Mouse (Mus musculus) forebrain, embryonic 15.5 days (tissue): ENCODE results near the gene March9. TPM values are rescaled to one million over a fixed set of nuclear protein-coding genes. Genes with fewer than 3 reads are reported as not detected.

ENCODE experiments used
- ATAC-seq: fragments of 200-750 bp; cut with Nextera tagmentation; replicated peaks from 2 replicates; pipeline ENCODE4 v1.8.0; 2017; ENCODE audit warnings: mild to moderate bottlenecking, moderate TSS enrichment, moderate library complexity
- H3K27ac ChIP-seq: fragments of 300-500 bp; sonication (generic); replicated peaks from 2 replicates; pipeline ENCODE4 v1.5.1; 2015; ENCODE audit warnings: mild to moderate bottlenecking, inconsistent platforms
- H3K27me3 ChIP-seq: fragments of 300-500 bp; sonication (generic); 2 replicates; pipeline ENCODE4 v1.6.1; 2015; ENCODE audit warnings: inconsistent platforms
- H3K36me3 ChIP-seq: fragments of 300-500 bp; sonication (generic); 2 replicates; pipeline ENCODE4 v1.6.1; 2015; ENCODE audit warnings: mild to moderate bottlenecking, inconsistent platforms
- H3K4me1 ChIP-seq: fragments of 300-500 bp; sonication (generic); 2 replicates; pipeline ENCODE4 v1.6.1; 2015; ENCODE audit warnings: inconsistent platforms
- H3K4me2 ChIP-seq: fragments of 300-500 bp; sonication (generic); replicated peaks from 2 replicates; pipeline ENCODE4 v1.6.1; 2015; ENCODE audit warnings: mild to moderate bottlenecking, inconsistent platforms
- H3K4me3 ChIP-seq: fragments of 300-500 bp; sonication (generic); 2 replicates; pipeline ENCODE4 v1.5.1; 2015; ENCODE audit warnings: mild to moderate bottlenecking, inconsistent platforms
- H3K9ac ChIP-seq: fragments of 300-500 bp; sonication (generic); replicated peaks from 2 replicates; pipeline ENCODE4 v1.6.1; 2015; ENCODE audit warnings: mild to moderate bottlenecking, inconsistent platforms
- H3K9me3 ChIP-seq: fragments of 300-500 bp; sonication (generic); 2 replicates; pipeline ENCODE4 v1.6.1; 2016; ENCODE audit warnings: inconsistent platforms
- WGBS: fragments of 180-500 bp; shearing (Covaris S2); methylation state at CpG from one replicate; pipeline ENCODE4 v1.1.7; 2015; ENCODE audit warnings: mixed read lengths; 5-methylcytosine and 5-hydroxymethylcytosine counted together
- polyA plus RNA-seq: library from polyadenylated mRNA; unstranded; fragments of >200 nt; fragmentation: Nextera tagmentation; extraction: Ambion mirVana; gene quantifications from 2 replicates; pipeline ENCODE4 v1.2.1, GENCODE M21; 2015

March9 gene
- polyA plus RNA-seq, 1 experiment from 2014 or later, result 7.0 TPM

DNA sequence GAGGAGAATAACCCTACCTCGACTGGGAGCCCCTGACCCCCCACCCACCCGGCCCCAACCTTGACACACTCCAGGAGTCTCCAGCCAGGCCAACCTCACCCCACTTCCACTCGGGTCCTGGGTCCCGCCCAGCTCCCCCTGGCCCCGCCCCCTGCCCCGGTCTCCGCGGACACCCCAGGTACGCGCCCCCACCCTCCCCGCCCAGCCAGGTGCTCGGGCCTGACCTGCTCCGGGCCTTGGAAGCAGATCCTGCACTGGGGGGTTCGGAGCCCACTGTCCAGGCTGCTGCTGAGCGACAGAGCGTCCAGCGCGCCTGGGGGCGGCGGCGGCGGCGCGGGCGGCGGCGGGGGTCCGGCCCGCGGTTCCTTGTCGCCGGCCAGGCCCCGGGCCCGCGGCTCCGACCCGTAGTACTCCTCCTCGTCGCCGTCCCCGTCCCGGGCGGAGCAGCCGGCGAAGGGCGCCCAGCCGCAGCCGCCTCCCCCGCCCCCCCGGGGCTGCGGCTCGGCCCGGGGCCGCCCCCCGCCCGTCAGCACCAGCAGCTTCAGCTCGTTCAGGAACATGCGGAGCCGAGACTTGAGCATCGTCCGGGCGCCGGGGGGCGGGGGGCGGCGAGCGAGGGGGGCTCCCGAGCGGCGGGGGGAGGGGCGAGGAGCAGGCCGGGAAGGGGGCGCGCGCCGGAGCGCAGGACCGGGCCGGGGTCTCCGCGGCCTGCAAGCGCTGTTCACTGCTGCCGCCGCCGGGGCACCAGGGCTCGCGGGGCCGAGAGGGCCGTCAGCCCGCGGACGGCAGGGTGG is 613 bp downstream of the March9 start:
- no peaks in the 10 kb centered on the region for H3K27me3 ChIP-seq
- H3K9ac ChIP-seq, result peak overlapping the region; percentile 76
- H3K36me3 ChIP-seq, result peaks cover 31% of the 10 kb centered on the region
- H3K4me3 ChIP-seq, result peak overlapping the region; percentile 72
- ATAC-seq, result no peak
- H3K9me3 ChIP-seq, result no peaks in the 10 kb centered on the region
- peaks cover 46% of the 10 kb centered on the region for H3K4me1 ChIP-seq
- WGBS, result under 1% methylated on average over 74 of the region's 92 CpGs
- peak overlapping the region; percentile 96 for H3K27ac ChIP-seq
- peak overlapping the region; percentile 74 for H3K4me2 ChIP-seq

GRCm38 (mm10) chr10:127058708-127059107 is 1.3 kb downstream of the March9 start:
- Histone ChIP-seq H3K27me3 (no peaks in the 10 kb centered on the region), H3K4me3 (peak overlapping the region; percentile 72), H3K9me3 (no peaks in the 10 kb centered on the region), H3K9ac (peak overlapping the region; percentile 76), H3K4me1 (peaks cover 45% of the 10 kb centered on the region), H3K36me3 (peaks cover 38% of the 10 kb centered on the region), H3K4me2 (peak overlapping the region; percentile 74), H3K27ac (peak overlapping the region; percentile 47)
- 4% methylated on average over 8 of the region's 8 CpGs for WGBS
- no peak for ATAC-seq

- Histone ChIP-seq H3K36me3 (peaks cover 39% of the 10 kb centered on the region), H3K27ac (peak overlapping the region; percentile 47; the same call in 1 of the 2 replicates), H3K9ac (peak overlapping the region; percentile 76), H3K27me3 (no peaks in the 10 kb centered on the region), H3K4me1 (peaks cover 45% of the 10 kb centered on the region), H3K4me3 (peak overlapping the region; percentile 72), H3K4me2 (peak overlapping the region; percentile 74), H3K9me3 (no peaks in the 10 kb centered on the region)
- ATAC-seq, result peak; percentile 17; the same call in 1 of the 2 replicates
- under 1% methylated on average over 9 of the region's 9 CpGs for WGBS
Measured at GRCm38 (mm10) chr10:127058161-127058560, 1.8 kb downstream of the March9 start.

DNA sequence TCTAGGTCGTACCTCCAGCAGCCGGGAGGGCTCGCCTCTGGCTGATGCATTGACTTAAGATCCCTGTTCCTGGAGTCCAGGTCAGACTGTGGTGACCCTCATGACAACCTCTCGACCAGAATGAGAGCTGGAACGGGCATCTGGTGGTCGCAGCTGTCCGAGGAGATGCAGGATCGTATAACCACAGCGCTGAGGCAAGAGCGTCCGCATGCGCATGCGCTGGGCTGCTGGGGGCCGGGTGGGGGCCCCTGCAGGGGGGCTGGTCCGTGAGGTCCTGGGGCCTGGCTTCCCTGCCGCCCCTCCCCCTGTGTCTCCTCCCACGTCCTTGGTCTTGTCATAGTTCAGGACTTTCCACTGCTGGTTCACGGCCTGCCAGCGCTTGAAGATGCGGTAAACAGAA is 3.5 kb downstream of the March9 start:
- Histone ChIP-seq H3K4me3 (no peak overlapping the region), H3K27ac (no peak overlapping the region), H3K9me3 (no peaks in the 10 kb centered on the region), H3K9ac (no peak overlapping the region), H3K4me1 (peaks cover 33% of the 10 kb centered on the region), H3K36me3 (peaks cover 44% of the 10 kb centered on the region), H3K4me2 (no peak overlapping the region), H3K27me3 (peaks cover 3% of the 10 kb centered on the region)
- 90% methylated on average over 20 of the region's 20 CpGs for WGBS
- ATAC-seq, result no peak

- H3K36me3 ChIP-seq, result peaks cover 44% of the 10 kb centered on the region
- H3K9ac ChIP-seq, result no peak overlapping the region
- 91% methylated on average over 8 of the region's 8 CpGs for WGBS
- peaks cover 22% of the 10 kb centered on the region for H3K4me1 ChIP-seq
- no peak overlapping the region for H3K27ac ChIP-seq
- H3K27me3 ChIP-seq, result peaks cover 14% of the 10 kb centered on the region
- no peak overlapping the region for H3K4me2 ChIP-seq
- ATAC-seq, result no peak
- no peaks in the 10 kb centered on the region for H3K9me3 ChIP-seq
- no peak overlapping the region for H3K4me3 ChIP-seq
Measured at GRCm38 (mm10) chr10:127055406-127055805, 4.6 kb downstream of the March9 start.

- H3K4me1 ChIP-seq, result peaks cover 21% of the 10 kb centered on the region
- H3K36me3 ChIP-seq, result peaks cover 44% of the 10 kb centered on the region
- H3K27me3 ChIP-seq, result peaks cover 21% of the 10 kb centered on the region
- H3K4me3 ChIP-seq, result no peak overlapping the region
- ATAC-seq, result no peak
- no peaks in the 10 kb centered on the region for H3K9me3 ChIP-seq
- no peak overlapping the region for H3K9ac ChIP-seq
- no peak overlapping the region for H3K4me2 ChIP-seq
- no peak overlapping the region for H3K27ac ChIP-seq
- WGBS, result 81% methylated on average over 4 of the region's 4 CpGs
Measured at GRCm38 (mm10) chr10:127054646-127055045, 5.3 kb downstream of the March9 start.

DNA sequence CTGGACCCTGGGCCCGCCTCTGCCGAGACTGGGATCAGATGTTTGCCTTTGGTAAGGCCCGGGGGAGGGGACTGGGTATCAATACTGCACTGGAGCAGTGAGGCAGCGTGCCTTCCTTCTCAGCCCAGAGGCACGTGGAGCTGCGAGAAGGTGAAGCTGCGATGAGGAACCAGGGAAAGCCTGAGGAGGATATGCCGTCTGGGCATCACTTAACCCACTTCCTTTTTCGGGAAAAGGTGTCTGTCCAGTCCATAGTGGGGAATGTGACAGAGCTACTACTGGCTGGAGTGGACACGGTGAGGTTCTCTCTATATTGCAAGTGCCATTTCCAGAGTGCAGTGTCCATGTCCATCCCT is 9.9 kb downstream of the March9 start:
- Histone ChIP-seq H3K4me3 (no peak overlapping the region), H3K27ac (no peak overlapping the region), H3K36me3 (peaks cover 20% of the 10 kb centered on the region), H3K9ac (no peak overlapping the region), H3K9me3 (no peaks in the 10 kb centered on the region), H3K27me3 (peaks cover 41% of the 10 kb centered on the region), H3K4me1 (peaks cover 5% of the 10 kb centered on the region), H3K4me2 (no peak overlapping the region)
- ATAC-seq, result no peak
- WGBS, result 18% methylated on average over 10 of the region's 10 CpGs

DNA sequence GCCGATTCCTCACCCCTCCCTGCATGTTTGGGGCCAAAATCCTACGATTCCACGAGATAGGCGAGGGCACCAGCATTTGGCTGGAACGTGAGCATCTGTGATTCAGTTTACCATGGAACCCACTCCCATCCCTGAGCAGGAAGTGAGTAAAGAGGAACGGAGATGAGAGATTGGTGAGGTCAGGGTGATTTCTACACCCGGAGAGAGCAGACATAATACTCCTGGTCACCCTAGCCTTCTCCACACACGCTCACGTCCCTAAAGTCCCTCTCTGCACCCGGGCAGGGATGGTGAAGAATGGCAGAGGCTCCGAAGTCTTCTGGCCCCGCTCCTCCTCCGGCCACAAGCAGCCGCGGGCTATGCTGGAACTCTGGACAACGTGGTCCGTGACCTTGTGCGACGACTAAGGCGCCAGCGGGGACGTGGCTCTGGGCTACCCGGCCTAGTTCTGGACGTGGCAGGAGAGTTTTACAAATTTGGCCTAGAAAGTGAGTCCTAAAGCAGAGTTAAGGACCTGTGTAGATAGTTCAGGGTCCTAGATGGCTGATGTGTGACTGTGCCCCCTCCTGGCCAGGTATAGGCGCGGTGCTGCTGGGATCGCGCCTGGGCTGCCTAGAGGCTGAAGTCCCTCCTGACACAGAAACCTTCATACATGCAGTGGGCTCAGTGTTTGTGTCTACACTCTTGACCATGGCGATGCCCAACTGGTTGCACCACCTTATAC is 10.4 kb downstream of the March9 start:
- ATAC-seq, result no peak
- H3K4me2 ChIP-seq, result no peak overlapping the region
- no peaks in the 10 kb centered on the region for H3K9me3 ChIP-seq
- peaks cover 41% of the 10 kb centered on the region for H3K27me3 ChIP-seq
- peaks cover 5% of the 10 kb centered on the region for H3K4me1 ChIP-seq
- 3% methylated on average over 29 of the region's 29 CpGs for WGBS
- no peak overlapping the region for H3K9ac ChIP-seq
- H3K27ac ChIP-seq, result no peak overlapping the region
- H3K36me3 ChIP-seq, result peaks cover 19% of the 10 kb centered on the region
- no peak overlapping the region for H3K4me3 ChIP-seq

- peaks cover 5% of the 10 kb centered on the region; the same call in 1 of the 2 replicates for H3K4me1 ChIP-seq
- peaks cover 41% of the 10 kb centered on the region for H3K27me3 ChIP-seq
- H3K4me3 ChIP-seq, result no peak overlapping the region
- WGBS, result 3% methylated on average over 35 of the region's 35 CpGs
- H3K4me2 ChIP-seq, result no peak overlapping the region
- H3K9ac ChIP-seq, result no peak overlapping the region
- H3K9me3 ChIP-seq, result no peaks in the 10 kb centered on the region
- no peak for ATAC-seq
- H3K27ac ChIP-seq, result no peak overlapping the region
- peaks cover 11% of the 10 kb centered on the region; the same call in 1 of the 2 replicates for H3K36me3 ChIP-seq
Measured at GRCm38 (mm10) chr10:127048608-127049394, 11.2 kb downstream of the March9 start.

- Histone ChIP-seq H3K27ac (no peak within 1 kb of the TSS), H3K36me3 (peaks cover 9% of the 10 kb centered on the region; the same call in 1 of the 2 replicates), H3K4me3 (no peak within 1 kb of the TSS), H3K4me1 (peaks cover 5% of the 10 kb centered on the region; the same call in 1 of the 2 replicates), H3K9ac (no peak within 1 kb of the TSS), H3K9me3 (no peaks in the 10 kb centered on the region), H3K4me2 (no peak within 1 kb of the TSS), H3K27me3 (peaks cover 41% of the 10 kb centered on the region)
- 28% methylated on average over 5 of the region's 5 CpGs for WGBS
- no peak for ATAC-seq
Measured at GRCm38 (mm10) chr10:127047954-127048353, 12.0 kb downstream of the March9 start, which contains the start of gene Cyp27b1. TSS of gene Cyp27b1 (plus strand) at chr10:127048250.

GRCm38 (mm10) chr10:127043187-127043586 is 16.8 kb downstream of the March9 start:
- 81% methylated on average over 6 of the region's 6 CpGs for WGBS
- Histone ChIP-seq H3K27me3 (peaks cover 6% of the 10 kb centered on the region), H3K9ac (no peak overlapping the region), H3K4me2 (no peak overlapping the region), H3K36me3 (peaks cover 4% of the 10 kb centered on the region; the same call in 1 of the 2 replicates), H3K4me1 (peaks cover 15% of the 10 kb centered on the region), H3K4me3 (no peak overlapping the region), H3K9me3 (no peaks in the 10 kb centered on the region), H3K27ac (no peak overlapping the region)
- ATAC-seq, result no peak
